Mouse (Mus musculus) neural tube, embryonic 13.5 days (tissue): ENCODE results near the gene Hnf1a. TPM values are rescaled to one million over a fixed set of nuclear protein-coding genes. Genes with fewer than 3 reads are reported as not detected.

Experiments
- ATAC-seq: fragments of 200-750 bp; cut with Nextera tagmentation; 2 replicates; pipeline ENCODE4 v1.8.0; 2017; ENCODE audit warnings: low read depth, mild to moderate bottlenecking, moderate TSS enrichment, moderate library complexity
- H3K27ac ChIP-seq: fragments of 300-500 bp; sonication (generic); replicated peaks from 2 replicates; pipeline ENCODE4 v1.5.1; 2015; ENCODE audit warnings: moderate library complexity, mild to moderate bottlenecking, inconsistent platforms
- H3K27me3 ChIP-seq: fragments of 300-500 bp; sonication (generic); 2 replicates; pipeline ENCODE4 v1.6.1; 2015; ENCODE audit warnings: mild to moderate bottlenecking, inconsistent platforms
- H3K36me3 ChIP-seq: fragments of 300-500 bp; sonication (generic); 2 replicates; pipeline ENCODE4 v1.6.1; 2015; ENCODE audit warnings: mild to moderate bottlenecking, inconsistent platforms
- H3K4me1 ChIP-seq: fragments of 300-500 bp; sonication (generic); replicated peaks from 2 replicates; pipeline ENCODE4 v1.6.1; 2015; ENCODE audit warnings: inconsistent platforms
- H3K4me2 ChIP-seq: fragments of 300-500 bp; sonication (generic); 2 replicates; pipeline ENCODE4 v1.6.1; 2015; ENCODE audit warnings: inconsistent platforms, mild to moderate bottlenecking, moderate library complexity
- H3K4me3 ChIP-seq: fragments of 300-500 bp; sonication (generic); 2 replicates; pipeline ENCODE4 v1.5.1; 2015; ENCODE audit warnings: mild to moderate bottlenecking, inconsistent platforms
- H3K9ac ChIP-seq: fragments of 300-500 bp; sonication (generic); 2 replicates; pipeline ENCODE4 v1.6.1; 2015; ENCODE audit warnings: moderate library complexity, mild to moderate bottlenecking, inconsistent platforms
- H3K9me3 ChIP-seq: fragments of 300-500 bp; sonication (generic); 2 replicates; pipeline ENCODE4 v1.6.1; 2016; ENCODE audit warnings: inconsistent platforms
- WGBS: fragments of 180-500 bp; shearing (Covaris S2); methylation state at CpG from one replicate; pipeline ENCODE4 v1.1.7; 2015; 5-methylcytosine and 5-hydroxymethylcytosine counted together
- polyA plus RNA-seq: library from polyadenylated mRNA; unstranded; fragments of >200 nt; fragmentation: Nextera tagmentation; extraction: Ambion mirVana; gene quantifications from 2 replicates; pipeline ENCODE4 v1.2.1, GENCODE M21; 2015

The Hnf1a gene
- polyA plus RNA-seq, 1 experiment from 2014 or later = 0.10 TPM

DNA sequence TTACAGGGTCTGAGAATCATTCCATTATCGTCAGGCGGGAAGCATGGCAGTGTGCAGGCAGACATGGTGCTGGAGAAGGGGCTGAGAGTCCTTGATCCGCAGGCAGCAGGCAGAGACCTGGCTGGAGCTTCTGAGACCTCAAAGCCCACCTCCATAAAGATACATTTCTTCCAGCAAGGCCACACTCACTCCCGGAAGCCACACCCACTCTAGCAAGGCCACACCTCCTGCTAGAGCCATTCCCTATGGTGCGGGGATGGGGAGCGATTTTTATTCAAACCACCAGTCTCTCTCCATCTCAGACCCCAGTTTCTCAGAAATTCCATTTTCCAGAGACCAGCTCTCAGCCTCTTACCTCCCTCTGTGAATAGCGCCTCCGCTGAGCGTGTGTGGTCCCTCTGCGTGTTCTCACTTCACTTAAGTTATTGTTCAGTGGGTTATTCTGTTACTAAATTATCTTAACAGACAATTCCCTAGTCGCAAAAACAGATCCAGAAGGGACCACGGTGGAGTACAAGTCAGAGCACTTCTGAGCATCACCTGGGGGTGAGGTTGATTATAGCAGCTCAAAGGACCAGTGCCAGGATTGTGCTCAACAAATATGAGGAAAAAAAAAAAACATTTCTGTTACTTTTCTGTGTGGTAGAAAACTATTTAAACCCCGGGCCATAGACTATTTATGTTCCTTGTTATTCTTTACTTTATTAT lies 62.1 kb downstream of the Hnf1a start:
- WGBS = 47% methylated on average over 13 of the region's 13 CpGs
- no peak overlapping the region for H3K4me2 ChIP-seq

DNA sequence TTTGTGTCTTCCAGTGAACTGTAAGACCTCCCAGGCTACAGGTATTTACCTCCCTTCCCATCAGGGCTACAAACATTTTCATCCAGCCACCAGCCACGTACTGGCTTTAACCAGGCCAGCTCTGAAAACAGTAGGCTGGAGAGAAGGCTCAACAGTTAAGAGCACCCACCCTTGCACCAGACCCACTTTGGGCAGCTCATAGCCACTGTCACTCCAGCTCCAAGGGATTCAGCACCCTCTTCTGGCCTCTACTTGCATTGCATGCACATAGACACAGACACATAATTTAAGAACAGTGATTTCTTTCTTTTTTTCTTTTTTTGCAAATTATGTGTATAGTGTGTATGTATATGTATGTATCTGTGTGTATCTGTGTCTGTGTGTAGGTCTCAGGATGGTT lies 68.5 kb downstream of the Hnf1a start:
- H3K9ac ChIP-seq = no peak overlapping the region
- H3K4me1 ChIP-seq = no peaks in the 10 kb centered on the region; the same call in 1 of the 2 replicates
- no peaks in the 10 kb centered on the region for H3K9me3 ChIP-seq
- H3K27me3 ChIP-seq = no peaks in the 10 kb centered on the region
- H3K4me3 ChIP-seq = no peak overlapping the region
- H3K36me3 ChIP-seq = no peaks in the 10 kb centered on the region
- H3K27ac ChIP-seq = no peak overlapping the region
- WGBS = 43% methylated on average over 1 of the region's 1 CpGs
- H3K4me2 ChIP-seq = no peak overlapping the region
- no peak for ATAC-seq

More for the DNA sequence above, 62.1 kb downstream of the Hnf1a start:
- Histone ChIP-seq H3K27ac (no peak overlapping the region), H3K9me3 (no peaks in the 10 kb centered on the region), H3K4me3 (no peak overlapping the region), H3K36me3 (no peaks in the 10 kb centered on the region), H3K4me1 (no peaks in the 10 kb centered on the region), H3K9ac (no peak overlapping the region), H3K27me3 (no peaks in the 10 kb centered on the region)
- ATAC-seq = no peak

Other genes with a start within 250 kb of the Hnf1a start
- 50.3 and 52.0 TPM in 2 replicates for gene Ankrd13a, start 196.4 kb downstream of the Hnf1a start, polyA plus RNA-seq
- 47.5 and 52.1 TPM in 2 replicates for gene Git2, start 195.6 kb downstream of the Hnf1a start, polyA plus RNA-seq
- gene 1500011B03Rik, start 147.6 kb downstream of the Hnf1a start, polyA plus RNA-seq = 243 and 266 TPM in 2 replicates
- gene 4930519G04Rik, start 117.4 kb downstream of the Hnf1a start, polyA plus RNA-seq = not detected in 2 replicates
- 1.3 and 1.4 TPM in 2 replicates for gene Gm9936, start 112.4 kb downstream of the Hnf1a start, polyA plus RNA-seq
- 3.3 and 5.1 TPM in 2 replicates for gene Oasl2, start 74.2 kb downstream of the Hnf1a start, polyA plus RNA-seq
- 0.50 and 0.66 TPM in 2 replicates for gene Oasl1, start 47.9 kb downstream of the Hnf1a start, polyA plus RNA-seq
- 94.9 and 111 TPM in 2 replicates for gene 2210016L21Rik, start 28.9 kb downstream of the Hnf1a start, polyA plus RNA-seq
- 15.7 and 21.3 TPM in 2 replicates for gene Sppl3, start 40.0 kb upstream of the Hnf1a start, polyA plus RNA-seq
- 32.8 and 33.7 TPM in 2 replicates for gene Gm10401, start 127.2 kb upstream of the Hnf1a start, polyA plus RNA-seq
- 29.1 and 30.6 TPM in 2 replicates for gene Acads, start 148.3 kb upstream of the Hnf1a start, polyA plus RNA-seq
- gene Unc119b, start 163.9 kb upstream of the Hnf1a start, polyA plus RNA-seq = 37.2 and 39.3 TPM in 2 replicates
- gene Mlec, start 187.1 kb upstream of the Hnf1a start, polyA plus RNA-seq = 32.1 and 33.5 TPM in 2 replicates
- 24.3 and 27.7 TPM in 2 replicates for gene Cabp1, start 223.3 kb upstream of the Hnf1a start, polyA plus RNA-seq